Mouse (Mus musculus): ENCODE data around the gene Mbd3l1. TPM values are rescaled to one million over a fixed set of nuclear protein-coding genes. Genes with fewer than 3 reads are reported as not detected.

Gene Mbd3l1
- polyA plus RNA-seq (2014; fragmentation: Illumina TruSeq; extraction: RNeasy Lipid Tissue Mini Kit (QIAGEN cat#74804); ENCODE audit: low read depth, low replicate concordance), result 1.9 TPM

DNA sequence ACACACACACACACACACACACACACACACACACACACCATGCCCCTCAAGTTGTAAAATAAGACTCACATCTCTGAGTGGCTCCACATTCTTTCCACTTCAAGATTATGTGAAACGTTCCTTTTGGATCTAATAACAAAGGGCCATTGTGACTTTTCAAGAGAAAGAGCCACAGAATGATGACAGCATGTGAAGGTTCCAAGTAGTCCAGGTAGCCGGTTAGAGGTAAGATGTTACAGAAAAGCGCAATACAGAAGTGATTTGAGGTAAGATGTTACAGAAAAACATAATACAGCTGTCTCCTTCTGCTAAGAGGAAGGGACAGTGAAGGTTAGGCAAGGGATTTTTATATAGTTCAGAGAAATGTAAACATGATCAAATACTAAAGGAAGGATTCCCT, at the start of gene Mbd3l1, which contains the start of gene Zfp558:
Mbd3l1 (plus strand) TSS at position 192 of the 400 bp plus-strand sequence.
Zfp558 (minus strand) TSS at position 101 of the 400 bp plus-strand sequence.

DNA sequence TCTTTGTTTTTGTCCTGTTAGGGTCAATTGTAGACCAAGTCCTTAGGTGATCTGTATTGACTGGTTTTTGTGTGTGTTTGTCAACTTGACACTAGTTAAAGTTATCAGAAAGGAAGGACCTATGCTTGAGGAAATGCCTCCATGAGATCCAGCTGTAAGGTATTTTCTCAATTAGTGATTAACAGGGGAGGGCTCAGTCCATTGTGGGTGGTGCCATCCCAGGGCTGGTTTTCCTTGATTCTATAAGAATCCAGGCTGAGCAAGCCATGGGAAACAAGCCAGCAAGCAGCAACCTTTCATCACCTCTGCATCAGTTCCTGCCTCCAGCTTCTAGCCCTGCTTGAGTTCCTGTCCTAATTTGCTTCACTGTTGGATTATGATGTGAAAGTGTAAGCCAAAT, 47.8 kb upstream of the Mbd3l1 start, which contains the start of gene Mbd3l2:
Mbd3l2 (plus strand) TSS at position 301 of the 400 bp plus-strand sequence.

Other genes with a start within 250 kb of the Mbd3l1 start
- 30.6 TPM for gene Chordc1, start 186.2 kb upstream of the Mbd3l1 start, polyA plus RNA-seq (2014; fragmentation: Illumina TruSeq; extraction: RNeasy Lipid Tissue Mini Kit (QIAGEN cat#74804); ENCODE audit: low read depth, low replicate concordance)
- 8.4 TPM for gene Naalad2, start 75.4 kb upstream of the Mbd3l1 start, polyA plus RNA-seq (2014; fragmentation: Illumina TruSeq; extraction: RNeasy Lipid Tissue Mini Kit (QIAGEN cat#74804); ENCODE audit: low read depth, low replicate concordance)
- not detected for gene Ubtfl1, start 73.9 kb upstream of the Mbd3l1 start, polyA plus RNA-seq (2014; fragmentation: Illumina TruSeq; extraction: RNeasy Lipid Tissue Mini Kit (QIAGEN cat#74804); ENCODE audit: low read depth, low replicate concordance)
- not detected for gene Mbd3l2, start 47.7 kb upstream of the Mbd3l1 start, polyA plus RNA-seq (2014; fragmentation: Illumina TruSeq; extraction: RNeasy Lipid Tissue Mini Kit (QIAGEN cat#74804); ENCODE audit: low read depth, low replicate concordance)
- 2.0 TPM for gene Zfp558, start 91 bp upstream of the Mbd3l1 start, polyA plus RNA-seq (2014; fragmentation: Illumina TruSeq; extraction: RNeasy Lipid Tissue Mini Kit (QIAGEN cat#74804); ENCODE audit: low read depth, low replicate concordance)
- 4.5 TPM for gene Muc16, start 196.2 kb downstream of the Mbd3l1 start, polyA plus RNA-seq (2014; fragmentation: Illumina TruSeq; extraction: RNeasy Lipid Tissue Mini Kit (QIAGEN cat#74804); ENCODE audit: low read depth, low replicate concordance)